Comparison of ENCODE assay signal across 10 mouse cellular contexts in the genomic region with DNA sequence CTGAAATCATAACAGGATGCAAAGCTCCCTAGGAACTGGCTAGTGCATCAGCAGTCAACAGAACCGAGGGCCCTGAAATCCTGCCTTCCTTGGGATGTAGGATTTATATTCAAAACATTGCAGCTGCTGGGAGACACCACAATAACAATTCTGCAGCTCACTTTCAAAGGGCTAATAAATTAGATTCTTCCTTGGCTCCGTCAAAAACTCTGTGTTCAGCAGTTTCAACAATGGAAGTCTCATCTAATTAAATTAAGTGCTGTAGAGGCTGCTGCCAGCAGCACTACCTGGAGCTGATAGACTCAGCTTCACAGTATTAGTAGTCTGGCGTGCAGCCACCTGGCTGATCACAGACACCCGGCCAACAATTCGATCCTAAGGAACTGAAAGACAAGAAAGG.
DNase-seq lines count a peak whose midpoint lies in the region; ATAC-seq and TF ChIP-seq lines count a peak whose summit lies in the region.
"Had no signal": no experiment of that assay in that cellular context is flagged by ENCODE, and none has a peak within 500 bp of the region (broad histone marks: within the 10 kb centered on the region; RNA-seq: fewer than 3 reads in every experiment).

No protein-coding gene starts in this region.

- DNase-seq in kidney, adult 8-10 months, result no peak
- DNase-seq in midbrain, embryonic 14.5 days, result peak; percentile 65
- DNase-seq in midbrain, embryonic 11.5 days (ENCODE audit: low spot score, missing footprints), result no peak
- DNase-seq in midbrain, postnatal 0 days (ENCODE audit: low spot score), result peak; percentile 71
- no peak for DNase-seq in thymus, adult 18-20 months
- DNase-seq: lung, postnatal 36 days had no signal

- H3K27ac ChIP-seq in kidney, embryonic 14.5 days (ENCODE audit: low read depth, low read length), result no peak overlapping the region; the same call in 1 of the 2 replicates
- peak overlapping the region; percentile 62 for H3K27ac ChIP-seq in midbrain, embryonic 14.5 days (replicated peaks; ENCODE audit: low read depth, low read length)
- H3K27ac ChIP-seq in midbrain, embryonic 11.5 days (ENCODE audit: low read depth, low read length), result no peak overlapping the region
- H3K27ac ChIP-seq in forebrain, embryonic 15.5 days (replicated peaks), result peak overlapping the region; percentile 34; the same call in 1 of the 2 replicates
- peak overlapping the region; percentile 34; the same call in 1 of the 2 replicates for H3K27ac ChIP-seq in midbrain, postnatal 0 days (ENCODE audit: low read depth, low read length)
- H3K27ac ChIP-seq: heart, embryonic 13.5 days; limb, embryonic 12.5 days had no signal

- H3K9ac ChIP-seq in kidney, embryonic 14.5 days (ENCODE audit: low read depth, low read length), result no peak overlapping the region
- no peak overlapping the region for H3K9ac ChIP-seq in midbrain, embryonic 14.5 days (replicated peaks; ENCODE audit: low read length)
- no peak overlapping the region for H3K9ac ChIP-seq in midbrain, embryonic 11.5 days (ENCODE audit: low read length)
- no peak overlapping the region for H3K9ac ChIP-seq in forebrain, embryonic 15.5 days (replicated peaks)
- no peak overlapping the region for H3K9ac ChIP-seq in midbrain, postnatal 0 days (replicated peaks; ENCODE audit: low read length, poor library complexity, severe bottlenecking)
- H3K9ac ChIP-seq: heart, embryonic 13.5 days; limb, embryonic 12.5 days had no signal

- WGBS in kidney, embryonic 14.5 days, result 6% methylated on average over 5 of the region's 5 CpGs
- 28% methylated on average over 5 of the region's 5 CpGs for WGBS in midbrain, embryonic 14.5 days
- 36% methylated on average over 5 of the region's 5 CpGs for WGBS in midbrain, embryonic 11.5 days
- WGBS in forebrain, embryonic 15.5 days, result 7% methylated on average over 5 of the region's 5 CpGs
- 12% methylated on average over 5 of the region's 5 CpGs for WGBS in midbrain, postnatal 0 days

- H3K36me3 ChIP-seq in kidney, embryonic 14.5 days (ENCODE audit: control insufficient read depth, insufficient read depth, low read length), result no peaks in the 10 kb centered on the region
- H3K36me3 ChIP-seq in midbrain, embryonic 14.5 days (ENCODE audit: control insufficient read depth, insufficient read depth, low read length), result no peaks in the 10 kb centered on the region
- no peaks in the 10 kb centered on the region for H3K36me3 ChIP-seq in midbrain, embryonic 11.5 days (ENCODE audit: control insufficient read depth, insufficient read depth, low read length)
- H3K36me3 ChIP-seq in forebrain, embryonic 15.5 days, result no peaks in the 10 kb centered on the region
- no peaks in the 10 kb centered on the region for H3K36me3 ChIP-seq in midbrain, postnatal 0 days (ENCODE audit: insufficient read depth, low read length)
- H3K36me3 ChIP-seq: heart, embryonic 13.5 days; limb, embryonic 12.5 days had no signal

- H3K4me2 ChIP-seq in kidney, embryonic 14.5 days (replicated peaks; ENCODE audit: low read depth, low read length), result 0 out of 2 replicates have a peak overlapping the region, but pooled peaks have one; percentile 5
- H3K4me2 ChIP-seq in midbrain, embryonic 14.5 days (ENCODE audit: low read length), result 0 out of 2 replicates have a peak overlapping the region, but pooled peaks have one; percentile 17
- no peak overlapping the region for H3K4me2 ChIP-seq in midbrain, embryonic 11.5 days
- H3K4me2 ChIP-seq in forebrain, embryonic 15.5 days (replicated peaks), result 0 out of 2 replicates have a peak overlapping the region, but pooled peaks have one; percentile 1
- peak overlapping the region; percentile 18 for H3K4me2 ChIP-seq in midbrain, postnatal 0 days (ENCODE audit: low read depth, low read length, poor library complexity, severe bottlenecking)
- H3K4me2 ChIP-seq: heart, embryonic 13.5 days; limb, embryonic 12.5 days had no signal

- no peak for TF ChIP-seq CTCF in midbrain, postnatal 0 days (IDR thresholded peaks at IDR 0.05)

- no peaks in the 10 kb centered on the region for H3K4me1 ChIP-seq in kidney, embryonic 14.5 days (ENCODE audit: control insufficient read depth, insufficient read depth, low read length)
- H3K4me1 ChIP-seq in midbrain, embryonic 14.5 days (ENCODE audit: control insufficient read depth, insufficient read depth, low read length), result peaks cover 8% of the 10 kb centered on the region
- no peaks in the 10 kb centered on the region for H3K4me1 ChIP-seq in midbrain, embryonic 11.5 days (ENCODE audit: control insufficient read depth, insufficient read depth, low read length)
- peaks cover 8% of the 10 kb centered on the region for H3K4me1 ChIP-seq in forebrain, embryonic 15.5 days
- H3K4me1 ChIP-seq in midbrain, postnatal 0 days (ENCODE audit: insufficient read depth, low read length), result no peaks in the 10 kb centered on the region
- H3K4me1 ChIP-seq: heart, embryonic 13.5 days had no signal

- peak; percentile 95 for ATAC-seq in kidney, embryonic 14.5 days (ENCODE audit: low FRiP score, low TSS enrichment)
- no peak; the same call in 1 of the 2 replicates for ATAC-seq in midbrain, embryonic 14.5 days (ENCODE audit: low FRiP score, low TSS enrichment)
- ATAC-seq in midbrain, embryonic 11.5 days (ENCODE audit: low FRiP score), result no peak
- ATAC-seq in forebrain, embryonic 15.5 days (replicated peaks), result peak; percentile 75
- ATAC-seq in midbrain, postnatal 0 days (ENCODE audit: low FRiP score), result no peak

- H3K9me3 ChIP-seq in kidney, embryonic 14.5 days (ENCODE audit: control insufficient read depth, low read length), result no peaks in the 10 kb centered on the region
- no peaks in the 10 kb centered on the region for H3K9me3 ChIP-seq in midbrain, embryonic 14.5 days (ENCODE audit: control insufficient read depth, low read length)
- H3K9me3 ChIP-seq in midbrain, embryonic 11.5 days (ENCODE audit: control insufficient read depth, low read length), result no peaks in the 10 kb centered on the region
- no peaks in the 10 kb centered on the region for H3K9me3 ChIP-seq in forebrain, embryonic 15.5 days
- no peaks in the 10 kb centered on the region for H3K9me3 ChIP-seq in midbrain, postnatal 0 days (ENCODE audit: low read length)
- H3K9me3 ChIP-seq: heart, embryonic 13.5 days; limb, embryonic 12.5 days had no signal

- H3K4me3 ChIP-seq in kidney, embryonic 14.5 days (ENCODE audit: low read length), result no peak overlapping the region
- no peak overlapping the region for H3K4me3 ChIP-seq in midbrain, embryonic 14.5 days (replicated peaks; ENCODE audit: low read depth, low read length)
- no peak overlapping the region for H3K4me3 ChIP-seq in midbrain, embryonic 11.5 days (ENCODE audit: low read depth, low read length)
- H3K4me3 ChIP-seq in forebrain, embryonic 15.5 days, result no peak overlapping the region
- no peak overlapping the region for H3K4me3 ChIP-seq in midbrain, postnatal 0 days (ENCODE audit: low read depth, low read length)
- H3K4me3 ChIP-seq: heart, embryonic 13.5 days; limb, embryonic 12.5 days had no signal

- no peaks in the 10 kb centered on the region for H3K27me3 ChIP-seq in kidney, embryonic 14.5 days (ENCODE audit: control insufficient read depth, insufficient read depth, low read length)
- no peaks in the 10 kb centered on the region for H3K27me3 ChIP-seq in midbrain, embryonic 14.5 days (ENCODE audit: control insufficient read depth, insufficient read depth, low read length)
- no peaks in the 10 kb centered on the region for H3K27me3 ChIP-seq in midbrain, embryonic 11.5 days (ENCODE audit: control insufficient read depth, insufficient read depth, low read length)
- no peaks in the 10 kb centered on the region for H3K27me3 ChIP-seq in forebrain, embryonic 15.5 days
- H3K27me3 ChIP-seq in midbrain, postnatal 0 days (ENCODE audit: insufficient read depth, low read length), result no peaks in the 10 kb centered on the region
- H3K27me3 ChIP-seq: heart, embryonic 13.5 days; limb, embryonic 12.5 days had no signal

Comparison
In these comparisons a context has a peak if more than half of its experiments do, and no peak if none do; other contexts are left out.
1. H3K27ac ChIP-seq: peak in midbrain, embryonic 14.5 days (single experiment), forebrain, embryonic 15.5 days (single experiment) and midbrain, postnatal 0 days (single experiment); none in kidney, embryonic 14.5 days (single experiment) and midbrain, embryonic 11.5 days (single experiment).
2. DNase-seq: peak in midbrain, embryonic 14.5 days (single experiment) and midbrain, postnatal 0 days (single experiment); none in kidney, adult 8-10 months (0 of 2), midbrain, embryonic 11.5 days (single experiment) and thymus, adult 18-20 months (0 of 2).
3. ATAC-seq: peak in kidney, embryonic 14.5 days (single experiment) and forebrain, embryonic 15.5 days (single experiment); none in midbrain, embryonic 14.5 days (single experiment), midbrain, embryonic 11.5 days (single experiment) and midbrain, postnatal 0 days (single experiment).